Mouse (Mus musculus) stomach, embryonic 15.5 days (tissue): ENCODE measurements around the gene Fbxl13. TPM values are rescaled to one million over a fixed set of nuclear protein-coding genes. Genes with fewer than 3 reads are reported as not detected.
A peak's percentile ranks its signal among the peaks of the same experiment; 100 is the strongest.
"Not testable (repeated sequence)": the region's sequence is repeated elsewhere in the genome, so short reads cannot be mapped to it uniquely, and the experiment has no call there.

Experiments
- ATAC-seq: fragments of 200-750 bp; cut with Nextera tagmentation; 2 replicates; pipeline ENCODE4 v1.8.0; 2017; ENCODE audit warnings: low read depth, moderate number of reproducible peaks, moderate TSS enrichment; ENCODE audit not compliant: insufficient read depth, low FRiP score
- H3K27ac ChIP-seq: fragments of 300-500 bp; sonication (generic); 2 replicates; pipeline ENCODE4 v1.5.1; 2015; ENCODE audit warnings: mild to moderate bottlenecking, inconsistent platforms
- H3K27me3 ChIP-seq: fragments of 300-500 bp; sonication (generic); replicated peaks from 2 replicates; pipeline ENCODE4 v1.6.1; 2015; ENCODE audit warnings: inconsistent platforms
- H3K36me3 ChIP-seq: fragments of 300-500 bp; sonication (generic); 2 replicates; pipeline ENCODE4 v1.6.1; 2015; ENCODE audit warnings: inconsistent platforms
- H3K4me1 ChIP-seq: fragments of 300-500 bp; sonication (generic); 2 replicates; pipeline ENCODE4 v1.6.1; 2015; ENCODE audit warnings: inconsistent platforms
- H3K4me2 ChIP-seq: fragments of 300-500 bp; sonication (generic); 2 replicates; pipeline ENCODE4 v1.6.1; 2015; ENCODE audit warnings: mild to moderate bottlenecking, inconsistent platforms
- H3K4me3 ChIP-seq: fragments of 300-500 bp; sonication (generic); replicated peaks from 2 replicates; pipeline ENCODE4 v1.5.1; 2015; ENCODE audit warnings: inconsistent platforms
- H3K9ac ChIP-seq: fragments of 300-500 bp; sonication (generic); 2 replicates; pipeline ENCODE4 v1.6.1; 2015; ENCODE audit warnings: inconsistent platforms
- H3K9me3 ChIP-seq: fragments of 300-500 bp; sonication (generic); 2 replicates; pipeline ENCODE4 v1.6.1; 2016; ENCODE audit warnings: inconsistent platforms
- WGBS: fragments of 180-500 bp; shearing (Covaris S2); methylation state at CpG from one replicate; pipeline ENCODE4 v1.1.7; 2015; 5-methylcytosine and 5-hydroxymethylcytosine counted together
- polyA plus RNA-seq: library from polyadenylated mRNA; unstranded; fragments of >200 nt; fragmentation: Nextera tagmentation; extraction: Ambion mirVana; gene quantifications from 2 replicates; pipeline ENCODE4 v1.2.1, GENCODE M21; 2015

Fbxl13 gene
- polyA plus RNA-seq, 1 experiment from 2014 or later: 0.36 TPM

- Histone ChIP-seq H3K27me3 (no peaks in the 10 kb centered on the region), H3K36me3 (no peaks in the 10 kb centered on the region), H3K4me1 (no peaks in the 10 kb centered on the region), H3K4me3 (no peak overlapping the region), H3K4me2 (no peak overlapping the region), H3K9me3 (no peaks in the 10 kb centered on the region), H3K9ac (no peak overlapping the region), H3K27ac (no peak overlapping the region)
- no peak for ATAC-seq
- WGBS: 60% methylated on average over 6 of the region's 6 CpGs
These were observed 39.5 kb downstream of the Fbxl13 start for GRCm38 (mm10) chr5:21605936-21606335.

GRCm38 (mm10) chr5:21599961-21600360, 45.5 kb downstream of the Fbxl13 start:
- no peaks in the 10 kb centered on the region for H3K4me1 ChIP-seq
- no peaks in the 10 kb centered on the region for H3K27me3 ChIP-seq
- WGBS: 91% methylated on average over 4 of the region's 4 CpGs
- no peaks in the 10 kb centered on the region for H3K9me3 ChIP-seq
- H3K4me2 ChIP-seq: no peak overlapping the region
- H3K27ac ChIP-seq: no peak overlapping the region
- H3K4me3 ChIP-seq: no peak overlapping the region
- ATAC-seq: no peak
- no peaks in the 10 kb centered on the region for H3K36me3 ChIP-seq
- no peak overlapping the region for H3K9ac ChIP-seq

- not testable (repeated sequence) for H3K9ac ChIP-seq, H3K27ac ChIP-seq, H3K4me1 ChIP-seq, H3K9me3 ChIP-seq, H3K4me2 ChIP-seq, ATAC-seq, H3K27me3 ChIP-seq, H3K36me3 ChIP-seq, H3K4me3 ChIP-seq
- 51% methylated on average over 2 of the region's 2 CpGs for WGBS
These were observed 45.9 kb downstream of the Fbxl13 start for GRCm38 (mm10) chr5:21599536-21599935.

GRCm38 (mm10) chr5:21593201-21593709, 52.2 kb downstream of the Fbxl13 start:
- WGBS: 90% methylated on average over 9 of the region's 9 CpGs
- no peak overlapping the region for H3K4me3 ChIP-seq
- H3K4me1 ChIP-seq: no peaks in the 10 kb centered on the region
- no peaks in the 10 kb centered on the region for H3K27me3 ChIP-seq
- ATAC-seq: no peak
- H3K9ac ChIP-seq: no peak overlapping the region
- H3K4me2 ChIP-seq: no peak overlapping the region
- no peaks in the 10 kb centered on the region for H3K36me3 ChIP-seq
- H3K9me3 ChIP-seq: no peaks in the 10 kb centered on the region
- no peak overlapping the region for H3K27ac ChIP-seq

GRCm38 (mm10) chr5:21592106-21592505, 53.3 kb downstream of the Fbxl13 start:
- Histone ChIP-seq H3K4me2 (no peak overlapping the region), H3K36me3 (no peaks in the 10 kb centered on the region), H3K27me3 (no peaks in the 10 kb centered on the region), H3K4me1 (no peaks in the 10 kb centered on the region), H3K9me3 (no peaks in the 10 kb centered on the region), H3K27ac (no peak overlapping the region), H3K4me3 (no peak overlapping the region), H3K9ac (no peak overlapping the region)
- 82% methylated on average over 2 of the region's 2 CpGs for WGBS
- no peak for ATAC-seq

- no peak overlapping the region for H3K4me3 ChIP-seq
- no peak overlapping the region for H3K27ac ChIP-seq
- H3K9me3 ChIP-seq: no peaks in the 10 kb centered on the region
- H3K36me3 ChIP-seq: no peaks in the 10 kb centered on the region
- no peak for ATAC-seq
- H3K9ac ChIP-seq: no peak overlapping the region
- no peak overlapping the region for H3K4me2 ChIP-seq
- no peaks in the 10 kb centered on the region for H3K4me1 ChIP-seq
- WGBS: 89% methylated on average over 13 of the region's 13 CpGs
- no peaks in the 10 kb centered on the region for H3K27me3 ChIP-seq
These were observed 57.2 kb downstream of the Fbxl13 start for GRCm38 (mm10) chr5:21588220-21588619.

GRCm38 (mm10) chr5:21587683-21588082, 57.8 kb downstream of the Fbxl13 start:
- Histone ChIP-seq H3K27me3 (no peaks in the 10 kb centered on the region), H3K27ac (no peak overlapping the region), H3K4me3 (no peak overlapping the region), H3K36me3 (no peaks in the 10 kb centered on the region), H3K9me3 (no peaks in the 10 kb centered on the region), H3K9ac (no peak overlapping the region), H3K4me1 (no peaks in the 10 kb centered on the region), H3K4me2 (no peak overlapping the region)
- WGBS: 75% methylated on average over 7 of the region's 7 CpGs
- ATAC-seq: no peak

- Histone ChIP-seq H3K27me3 (no peaks in the 10 kb centered on the region), H3K27ac (no peak overlapping the region), H3K4me2 (no peak overlapping the region), H3K9ac (no peak overlapping the region), H3K4me1 (no peaks in the 10 kb centered on the region), H3K4me3 (no peak overlapping the region), H3K36me3 (no peaks in the 10 kb centered on the region), H3K9me3 (no peaks in the 10 kb centered on the region)
- ATAC-seq: no peak
- WGBS: 55% methylated on average over 6 of the region's 6 CpGs
These were observed 58.7 kb downstream of the Fbxl13 start for GRCm38 (mm10) chr5:21586763-21587162.

- no peak overlapping the region for H3K4me3 ChIP-seq
- H3K9ac ChIP-seq: no peak overlapping the region
- no peaks in the 10 kb centered on the region for H3K27me3 ChIP-seq
- no peaks in the 10 kb centered on the region for H3K4me1 ChIP-seq
- no peak for ATAC-seq
- 84% methylated on average over 3 of the region's 3 CpGs for WGBS
- H3K9me3 ChIP-seq: no peaks in the 10 kb centered on the region
- H3K27ac ChIP-seq: no peak overlapping the region
- H3K36me3 ChIP-seq: no peaks in the 10 kb centered on the region
- H3K4me2 ChIP-seq: no peak overlapping the region
These were observed 67.3 kb downstream of the Fbxl13 start for GRCm38 (mm10) chr5:21578136-21578535.

GRCm38 (mm10) chr5:21575210-21575550, 70.3 kb downstream of the Fbxl13 start:
- H3K36me3 ChIP-seq: no peaks in the 10 kb centered on the region
- no peak overlapping the region for H3K9ac ChIP-seq
- H3K4me3 ChIP-seq: no peak overlapping the region
- no peaks in the 10 kb centered on the region for H3K4me1 ChIP-seq
- no peak overlapping the region for H3K27ac ChIP-seq
- H3K4me2 ChIP-seq: no peak overlapping the region
- H3K9me3 ChIP-seq: no peaks in the 10 kb centered on the region
- 73% methylated on average over 13 of the region's 13 CpGs for WGBS
- ATAC-seq: no peak
- H3K27me3 ChIP-seq: no peaks in the 10 kb centered on the region

GRCm38 (mm10) chr5:21574386-21575209, 70.8 kb downstream of the Fbxl13 start:
- H3K36me3 ChIP-seq: no peaks in the 10 kb centered on the region
- H3K27ac ChIP-seq: no peak overlapping the region
- 66% methylated on average over 21 of the region's 21 CpGs for WGBS
- no peak overlapping the region for H3K4me3 ChIP-seq
- no peaks in the 10 kb centered on the region for H3K27me3 ChIP-seq
- no peak overlapping the region for H3K4me2 ChIP-seq
- H3K9me3 ChIP-seq: no peaks in the 10 kb centered on the region
- ATAC-seq: peak; percentile 63; the same call in 1 of the 2 replicates
- no peaks in the 10 kb centered on the region for H3K4me1 ChIP-seq
- no peak overlapping the region for H3K9ac ChIP-seq

GRCm38 (mm10) chr5:21572764-21573416, 72.5 kb downstream of the Fbxl13 start:
- H3K27ac ChIP-seq: no peak overlapping the region
- 70% methylated on average over 3 of the region's 3 CpGs for WGBS
- H3K9ac ChIP-seq: no peak overlapping the region
- no peaks in the 10 kb centered on the region for H3K27me3 ChIP-seq
- no peak overlapping the region for H3K4me2 ChIP-seq
- no peaks in the 10 kb centered on the region for H3K9me3 ChIP-seq
- no peaks in the 10 kb centered on the region for H3K36me3 ChIP-seq
- H3K4me3 ChIP-seq: no peak overlapping the region
- no peak for ATAC-seq
- no peaks in the 10 kb centered on the region for H3K4me1 ChIP-seq
